Mouse (Mus musculus) spleen, postnatal 14 days (tissue): ENCODE results near the gene Gpr34.

Experiments
- DNase-seq, 2 experiments: peaks; one replicate each; pipeline ENCODE4 v3.0.0; 2021 to 2022; ENCODE audit warnings: low spot score in 2 of 2

Gene Gpr34

GRCm38 (mm10) chrX:13631599-13632283 lies at the start of gene Gpr34:
Gene Gpr34 (plus strand): TSS chrX:13632089.
- no peak for DNase-seq

- no peak for DNase-seq
These were observed 32.5 kb upstream of the Gpr34 start for GRCm38 (mm10) chrX:13599373-13599772.

- DNase-seq, result no peak
These were observed 31.9 kb upstream of the Gpr34 start for GRCm38 (mm10) chrX:13599966-13600365.

- DNase-seq, result no peak
These were observed 25.1 kb upstream of the Gpr34 start for GRCm38 (mm10) chrX:13606741-13607140.

GRCm38 (mm10) chrX:13607752-13608151 lies 24.1 kb upstream of the Gpr34 start:
- no peak for DNase-seq

GRCm38 (mm10) chrX:13611114-13611513 lies 20.8 kb upstream of the Gpr34 start:
- DNase-seq, result no peak

- DNase-seq, result no peak
These were observed 19.8 kb upstream of the Gpr34 start for GRCm38 (mm10) chrX:13612115-13612514.

GRCm38 (mm10) chrX:13616726-13617125 lies 15.2 kb upstream of the Gpr34 start:
- no peak for DNase-seq

GRCm38 (mm10) chrX:13617294-13617693 lies 14.6 kb upstream of the Gpr34 start:
- DNase-seq, result no peak

- no peak for DNase-seq
These were observed 13.4 kb upstream of the Gpr34 start for GRCm38 (mm10) chrX:13618476-13618875.

GRCm38 (mm10) chrX:13621473-13621872 lies 10.4 kb upstream of the Gpr34 start:
- no peak for DNase-seq

GRCm38 (mm10) chrX:13622654-13623053 lies 9.2 kb upstream of the Gpr34 start:
- DNase-seq, result no peak

GRCm38 (mm10) chrX:13636398-13636797 lies 4.5 kb downstream of the Gpr34 start:
- DNase-seq, result no peak

- no peak for DNase-seq
These were observed 7.0 kb downstream of the Gpr34 start for GRCm38 (mm10) chrX:13638894-13639293.

GRCm38 (mm10) chrX:13651889-13652288 lies 20.0 kb downstream of the Gpr34 start:
- no peak for DNase-seq

GRCm38 (mm10) chrX:13652291-13652690 lies 20.4 kb downstream of the Gpr34 start:
- no peak for DNase-seq

GRCm38 (mm10) chrX:13655005-13655421 lies 23.1 kb downstream of the Gpr34 start:
- no peak for DNase-seq

- DNase-seq, result no peak
These were observed 24.0 kb downstream of the Gpr34 start for GRCm38 (mm10) chrX:13655906-13656305.

- peak; percentile 9 to 40 for DNase-seq
These were observed 24.8 kb downstream of the Gpr34 start for GRCm38 (mm10) chrX:13656721-13657120.

- no peak for DNase-seq
These were observed 26.8 kb downstream of the Gpr34 start for GRCm38 (mm10) chrX:13658616-13659140.

GRCm38 (mm10) chrX:13659201-13659890 lies 27.5 kb downstream of the Gpr34 start:
- no peak for DNase-seq

- DNase-seq, result no peak
These were observed 29.2 kb downstream of the Gpr34 start, which contains the start of gene Gpr82 for GRCm38 (mm10) chrX:13661063-13661462. Gene Gpr82 (plus strand): TSS chrX:13661363.

GRCm38 (mm10) chrX:13668867-13669266 lies 37.0 kb downstream of the Gpr34 start:
- DNase-seq, result no peak
